Mouse (Mus musculus) megakaryocyte progenitor cell, adult 5-6 weeks (primary cell): Measurements from ENCODE around the gene Cdk14. TPM values are rescaled to one million over a fixed set of nuclear protein-coding genes. Genes with fewer than 3 reads are reported as not detected.

Experiments used
- ATAC-seq: replicated peaks from 2 replicates; pipeline ENCODE4 v1.8.0; 2016; ENCODE audit warnings: mild to moderate bottlenecking, moderate TSS enrichment, inconsistent platforms; ENCODE audit not compliant: poor library complexity
- total RNA-seq, 2 experiments: library from RNA; stranded (forward) in 1 of 2; stranded (reverse) in 1 of 2; fragments of 157-497, 149-512 nt in 1 of 2; fragments of 200-1000 nt in 1 of 2; gene quantifications; 2 replicates each; pipeline versions ENCODE4 v1.2.3 to v1.2.4; 2015 to 2017

The Cdk14 gene
- total RNA-seq, 2 experiments from 2014 or later: 0.25 to 1.7 TPM

GRCm38 (mm10) chr5:4816981-4817380 lies 603.1 kb downstream of the Cdk14 start:
- no peak for ATAC-seq

DNA sequence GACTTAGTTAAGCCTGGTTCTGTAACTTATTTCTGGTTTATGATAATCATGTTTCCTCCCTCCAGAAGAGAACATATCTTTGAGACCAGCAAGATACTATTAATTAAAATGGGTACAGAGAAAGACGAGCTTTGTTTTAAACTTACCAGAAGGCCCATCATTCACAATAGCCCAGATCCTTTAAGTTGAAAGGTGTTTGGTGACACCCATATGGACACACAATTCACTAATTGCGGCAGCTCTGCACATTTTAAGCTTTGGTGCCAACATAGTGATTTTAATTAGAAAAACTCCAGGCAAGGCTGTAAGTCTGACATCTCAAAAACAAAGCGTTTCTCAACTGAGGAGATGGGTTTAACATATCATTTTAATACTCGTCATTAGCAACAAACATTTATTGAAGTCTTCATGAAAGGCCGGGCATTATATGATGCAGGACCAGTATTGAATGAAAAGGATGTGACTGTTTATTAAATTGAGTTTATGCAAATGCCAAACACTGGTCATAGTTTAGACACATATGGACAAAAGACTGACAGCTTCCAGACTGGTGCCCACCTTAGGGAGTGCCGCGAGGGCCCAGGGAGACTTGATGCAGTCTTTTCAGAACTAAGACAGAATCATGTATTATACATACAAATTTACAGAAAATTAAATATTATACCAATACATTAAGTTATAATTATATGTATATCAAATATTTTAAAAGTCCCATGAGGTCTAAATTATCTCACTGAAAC lies 605.5 kb downstream of the Cdk14 start:
- ATAC-seq: no peak

- ATAC-seq: peak; percentile 76
Measured at GRCm38 (mm10) chr5:4813357-4813756, 606.8 kb downstream of the Cdk14 start.

DNA sequence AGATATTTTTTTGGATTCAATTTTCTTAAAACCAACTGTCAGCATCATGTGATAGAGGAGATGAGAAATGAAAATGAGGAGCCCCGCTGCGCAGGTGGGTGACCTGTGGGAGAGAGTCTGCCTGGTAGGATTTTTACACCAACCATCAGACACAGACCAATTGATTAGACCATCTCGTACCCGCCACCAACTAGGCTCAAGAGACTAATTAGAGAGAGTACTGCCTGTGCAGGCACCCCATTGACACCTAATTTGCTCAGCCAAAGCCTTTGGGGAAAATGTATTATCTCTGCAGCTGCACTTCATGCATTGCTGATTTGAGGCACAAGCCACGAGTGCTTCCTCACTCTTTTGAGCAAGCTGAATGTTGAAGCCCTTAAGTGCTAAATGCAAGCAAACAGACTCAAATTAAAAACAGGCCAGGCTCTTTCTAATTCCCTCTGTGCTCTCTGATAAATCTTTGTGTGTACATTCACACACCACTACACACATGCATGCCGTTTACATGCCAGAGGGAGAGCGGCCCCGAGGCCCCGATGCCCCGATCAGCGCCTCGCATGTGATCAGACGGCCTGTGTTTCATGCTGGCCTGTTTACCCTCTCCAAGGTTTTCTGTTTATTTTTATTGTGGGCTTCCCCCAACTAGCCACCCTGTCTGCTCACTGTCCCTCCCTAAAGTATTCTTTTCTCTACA lies 607.9 kb downstream of the Cdk14 start:
- no peak for ATAC-seq

DNA sequence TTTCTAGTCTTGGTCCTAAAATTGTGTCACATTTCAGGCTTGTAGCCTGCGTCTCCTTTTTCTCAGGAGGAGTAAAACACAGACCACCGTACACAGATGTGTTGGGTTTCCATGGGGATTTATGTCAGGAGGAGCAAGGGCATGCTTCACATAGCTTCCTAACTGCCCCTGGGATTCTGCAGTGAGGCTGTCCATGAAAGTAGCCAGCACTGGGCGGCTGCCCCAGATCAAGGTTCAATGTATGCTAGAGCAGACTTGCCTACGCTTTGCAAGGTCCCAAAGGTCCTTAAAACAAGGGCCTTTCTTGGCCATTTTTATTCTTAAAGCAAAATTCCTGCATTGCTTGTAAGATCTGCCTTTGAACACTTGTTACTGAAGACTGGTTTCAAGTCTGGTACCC lies 614.9 kb downstream of the Cdk14 start:
- ATAC-seq: no peak

- peak; percentile 70 for ATAC-seq
Measured at GRCm38 (mm10) chr5:4803708-4804107, 616.4 kb downstream of the Cdk14 start.

DNA sequence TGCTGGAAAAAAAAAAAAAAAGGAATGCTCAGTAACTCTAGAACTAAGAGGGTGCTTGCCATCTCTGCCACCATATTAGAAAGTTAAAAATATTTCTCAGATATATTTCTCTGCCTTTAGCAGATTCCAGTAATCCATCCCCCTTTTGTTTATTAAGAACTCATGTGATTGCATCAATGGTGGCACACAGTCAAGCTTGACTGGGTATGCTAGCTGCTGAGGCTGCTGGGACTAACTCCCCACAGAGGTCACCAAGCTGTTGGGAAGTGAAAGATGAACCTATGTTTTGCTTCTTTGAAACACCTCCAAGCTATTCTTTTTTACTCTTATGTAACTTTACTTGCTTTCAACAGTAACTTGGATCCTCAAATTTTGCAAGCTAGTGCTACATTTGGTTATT lies 618.1 kb downstream of the Cdk14 start:
- ATAC-seq: no peak

DNA sequence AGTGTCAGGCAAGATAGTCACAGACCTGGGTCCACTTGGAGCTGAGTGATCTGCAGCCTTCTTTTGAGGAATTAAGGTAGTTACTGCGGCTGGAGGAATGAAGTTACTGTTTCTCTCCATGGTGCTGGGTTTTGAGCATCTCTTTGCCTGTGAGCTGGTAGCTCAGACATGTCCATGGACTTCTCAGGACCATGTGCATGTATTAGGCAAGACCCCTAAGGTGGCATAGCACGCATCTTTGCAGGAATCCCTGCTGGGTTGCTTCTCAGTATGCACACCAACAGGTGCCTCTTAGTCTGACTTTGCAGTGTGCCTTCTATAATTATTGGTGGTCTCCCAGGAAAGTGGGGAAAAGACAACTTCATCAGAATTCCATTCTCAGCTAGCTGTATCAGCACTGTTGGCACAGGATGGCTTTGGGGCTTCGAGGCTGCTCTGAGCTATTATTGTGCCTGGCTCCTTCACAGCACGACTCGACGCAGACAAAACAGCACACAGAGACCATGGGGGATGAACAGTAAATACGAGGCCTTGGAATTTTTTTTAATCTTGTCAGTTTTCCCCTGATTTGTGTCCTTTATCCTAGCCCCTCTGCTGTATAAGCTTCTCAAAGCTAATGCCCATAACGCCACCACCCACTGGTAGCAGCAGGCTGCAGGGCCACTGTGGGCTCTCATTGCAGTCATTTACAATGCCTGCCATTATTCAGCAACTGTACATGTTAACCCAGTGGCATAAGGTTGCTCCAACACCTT lies 618.8 kb downstream of the Cdk14 start:
- ATAC-seq: no peak

DNA sequence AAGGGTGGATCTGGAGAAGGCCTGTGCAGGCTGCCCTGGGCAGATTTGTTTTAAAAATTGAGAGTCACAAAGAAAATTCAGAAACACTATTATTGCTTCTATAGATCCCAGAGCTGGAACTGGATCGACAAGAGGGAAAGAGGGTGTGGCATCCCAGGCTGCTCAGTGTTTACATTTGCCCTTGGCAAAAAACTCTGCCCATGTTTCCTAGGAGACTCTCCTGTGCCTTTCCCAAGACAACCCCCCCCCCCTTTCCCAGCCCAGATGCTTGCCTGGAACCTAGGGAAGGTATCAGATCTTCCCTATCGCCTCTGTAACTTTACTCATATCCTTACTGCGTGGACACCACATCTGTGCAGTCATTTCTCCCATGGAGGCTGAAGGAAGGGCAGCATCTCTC lies 628.9 kb downstream of the Cdk14 start:
- no peak for ATAC-seq

DNA sequence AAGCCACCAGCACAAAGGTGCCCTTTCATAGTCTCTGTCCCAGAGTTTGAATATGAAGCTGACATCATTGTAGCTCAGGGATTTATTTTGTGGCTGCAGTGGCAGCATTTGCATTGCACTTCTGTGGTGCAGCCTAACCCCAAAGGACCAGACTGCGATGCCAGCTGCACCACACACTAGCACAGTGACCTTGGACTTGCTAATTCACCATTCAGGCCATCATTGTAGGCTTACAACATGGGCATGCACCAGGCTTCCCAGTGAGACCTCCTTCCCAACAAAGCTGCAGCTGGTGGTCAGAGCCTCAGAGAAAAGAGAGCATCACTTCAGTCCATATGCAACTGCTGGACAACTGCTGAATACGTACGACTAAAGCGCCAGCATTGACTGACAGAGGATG lies 629.8 kb downstream of the Cdk14 start:
- ATAC-seq: no peak

GRCm38 (mm10) chr5:4788484-4788883 lies 631.6 kb downstream of the Cdk14 start:
- no peak for ATAC-seq

DNA sequence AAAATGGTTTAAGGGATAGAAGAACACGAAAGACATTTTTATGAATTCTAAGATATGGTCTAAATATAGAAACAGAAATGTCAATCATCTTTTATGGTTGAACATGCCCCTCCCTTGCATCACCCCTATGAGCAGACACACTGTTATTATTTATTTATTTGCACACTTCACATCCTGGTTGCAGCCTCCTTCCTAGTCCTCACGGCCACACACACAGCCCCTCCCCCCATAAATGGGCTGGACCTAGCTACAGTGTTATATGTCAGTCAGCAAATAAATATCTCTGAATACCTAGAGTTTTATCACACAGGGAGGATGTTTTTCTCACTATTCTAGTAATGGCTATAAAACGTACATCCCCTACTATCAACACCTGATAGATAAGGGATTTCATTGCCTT lies 633.3 kb downstream of the Cdk14 start:
- no peak for ATAC-seq

DNA sequence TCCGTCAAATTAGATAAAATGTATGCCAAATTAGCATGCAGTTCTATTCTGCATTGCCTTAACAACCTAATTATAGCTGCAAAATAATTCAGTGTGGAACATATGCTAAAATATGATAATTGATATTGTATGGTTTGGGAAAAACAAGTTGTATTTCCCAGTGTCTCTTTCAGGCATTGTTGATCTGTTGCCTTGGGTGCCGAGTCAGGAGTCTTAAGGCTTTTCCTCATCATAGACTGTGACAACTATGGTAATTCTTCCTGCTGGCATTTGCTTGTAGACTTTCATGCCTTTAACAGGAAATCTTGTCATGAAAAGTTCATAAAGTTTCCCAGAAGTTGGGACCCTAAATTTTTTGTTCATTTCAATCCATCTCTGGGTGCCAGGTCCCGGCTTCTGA lies 641.8 kb downstream of the Cdk14 start:
- ATAC-seq: no peak

GRCm38 (mm10) chr5:4776495-4776894 lies 643.6 kb downstream of the Cdk14 start:
- ATAC-seq: no peak

GRCm38 (mm10) chr5:4773090-4773772 lies 646.9 kb downstream of the Cdk14 start:
- ATAC-seq: no peak

DNA sequence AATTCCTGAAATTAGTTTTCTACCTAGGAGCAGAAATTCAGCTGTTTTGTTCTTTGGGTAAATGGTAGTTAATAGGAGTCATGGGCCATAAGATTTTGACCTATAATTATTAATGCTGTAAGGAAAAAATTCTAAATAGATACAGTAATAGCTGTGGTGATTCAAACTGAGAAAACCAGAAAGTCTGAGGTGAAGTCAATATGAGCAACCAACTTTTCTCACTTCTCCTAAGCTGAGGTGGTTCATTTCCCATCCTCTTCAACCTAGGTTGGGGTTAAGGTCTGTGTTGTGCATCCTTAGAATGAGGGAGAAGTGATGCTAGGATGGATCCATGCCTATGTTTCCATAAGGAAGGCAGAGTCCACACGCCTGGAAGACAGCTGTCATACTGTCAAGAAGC lies 649.5 kb downstream of the Cdk14 start:
- no peak for ATAC-seq

DNA sequence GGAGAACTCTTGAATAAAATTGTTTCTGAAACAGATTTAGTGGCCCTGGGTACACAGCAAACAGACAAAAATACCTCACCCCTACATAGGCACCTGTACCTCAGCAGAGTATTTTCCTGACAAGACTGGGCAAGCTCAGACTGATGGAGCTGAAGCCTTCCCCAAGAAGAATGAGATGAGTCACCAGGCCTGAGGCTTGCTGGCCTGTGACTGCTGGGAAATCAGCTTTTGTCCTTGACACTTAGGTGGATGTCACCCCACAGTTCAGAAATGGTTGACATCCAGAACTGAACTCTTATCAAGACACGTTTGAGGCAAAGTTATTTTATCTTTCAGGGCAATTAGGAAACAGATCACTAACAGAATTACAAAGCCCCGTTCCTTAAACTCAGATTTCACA lies 652.2 kb downstream of the Cdk14 start:
- ATAC-seq: no peak

GRCm38 (mm10) chr5:4766719-4767118 lies 653.4 kb downstream of the Cdk14 start:
- no peak for ATAC-seq

- ATAC-seq: no peak
Measured at GRCm38 (mm10) chr5:4761891-4762290, 658.2 kb downstream of the Cdk14 start.

GRCm38 (mm10) chr5:4758331-4759080 lies 661.6 kb downstream of the Cdk14 start:
- ATAC-seq: no peak

DNA sequence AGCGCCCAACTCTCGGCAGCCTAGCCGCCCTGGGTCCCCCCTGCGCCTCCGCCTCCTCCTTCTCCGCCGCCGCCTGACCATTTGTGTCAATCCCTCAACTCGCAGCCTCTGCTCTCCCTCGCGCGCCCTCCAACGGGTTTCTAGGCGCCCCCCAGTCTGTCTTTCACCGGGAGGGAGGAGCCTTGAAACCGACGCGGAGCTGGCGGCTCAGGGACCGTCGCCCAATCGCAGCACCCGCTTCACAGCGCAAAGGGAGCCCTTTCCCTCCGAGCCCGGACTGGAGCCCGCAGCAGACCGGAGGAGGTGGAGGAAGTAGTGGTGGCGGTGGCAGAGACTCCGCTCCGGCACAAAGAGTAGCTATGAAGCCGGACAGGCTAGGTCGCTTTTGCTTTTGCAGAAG lies 662.2 kb downstream of the Cdk14 start, which contains the start of gene Fzd1:
TSS of gene Fzd1 (minus strand) at position 134 of the 400 bp plus-strand sequence.
- ATAC-seq: peak; percentile 89
